Mouse (Mus musculus): Measurements from ENCODE around the gene Corin.

DNA sequence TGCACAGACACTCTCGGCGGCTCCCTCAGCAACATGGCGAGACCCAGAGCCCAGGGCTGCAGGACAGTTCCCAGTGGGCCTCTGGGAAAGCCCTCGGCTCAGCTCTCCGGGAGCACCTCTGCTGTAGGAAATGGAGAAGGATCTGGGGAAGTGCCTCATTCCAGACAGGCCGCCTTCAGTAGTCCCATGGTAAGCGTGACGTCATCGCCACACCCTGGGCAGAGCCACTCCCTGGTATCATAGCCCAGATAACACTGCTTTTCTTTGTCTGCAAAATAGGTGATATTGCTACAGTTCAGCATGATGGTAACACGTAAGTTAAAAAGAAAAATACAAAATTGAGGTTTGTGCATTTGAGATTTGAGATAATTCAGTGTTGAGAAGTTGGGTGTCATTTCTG lies 249.3 kb downstream of the Corin start:
- TF ChIP-seq CTCF (IDR thresholded peaks at IDR 0.05; ENCODE audit: borderline replicate concordance, control insufficient read depth, extremely low read depth, insufficient read depth, low read length, poor library complexity): no peak
- no peak for TF ChIP-seq POLR2A (IDR thresholded peaks at IDR 0.05; ENCODE audit: control insufficient read depth, extremely low read depth, insufficient read depth, low read length, poor library complexity)

Measured in thymus, adult 2 months (tissue).